Mouse (Mus musculus): ENCODE results near the gene Spata31d1a. TPM values are rescaled to one million over a fixed set of nuclear protein-coding genes. Genes with fewer than 3 reads are reported as not detected.
A peak's percentile ranks its signal among the peaks of the same experiment; 100 is the strongest.
"Not testable (repeated sequence)": the region's sequence is repeated elsewhere in the genome, so short reads cannot be mapped to it uniquely, and the experiment has no call there.

Spata31d1a gene
- not detected for total RNA-seq (2021)
- long read RNA-seq, experiment 1: 0 reads
- long read RNA-seq, experiment 2: 0 reads

DNA sequence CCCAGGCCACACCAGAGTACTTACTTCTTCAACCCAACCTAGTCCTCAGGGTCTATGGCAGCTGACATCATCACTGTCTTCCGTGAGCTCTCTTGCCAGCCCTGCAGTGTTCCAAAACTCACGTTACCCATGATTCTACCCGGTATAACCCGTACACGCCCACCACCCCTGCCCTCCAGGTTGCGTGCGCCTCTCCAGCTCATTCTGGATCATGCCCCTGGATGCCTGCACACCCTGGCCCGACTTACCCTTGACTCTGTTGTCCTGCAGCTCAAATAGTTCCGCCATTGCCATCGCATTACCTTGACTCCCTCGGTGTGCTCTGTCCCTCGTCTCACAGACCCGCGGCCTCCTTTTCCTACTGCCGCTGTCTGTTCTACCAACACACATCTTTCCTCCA, at the start of gene Spata31d1a:
Gene Spata31d1a, minus strand, starts transcription at position 101 of the 400 bp plus-strand sequence.
- Histone ChIP-seq H3K4me3 (no peak within 1 kb of the TSS), H3K27ac (no peak within 1 kb of the TSS)
- intact Hi-C loops (cut with DNase I): no loop called here
- TF ChIP-seq CTCF (IDR thresholded peaks at IDR 0.05): no peak
- DNase-seq: no peak

DNA sequence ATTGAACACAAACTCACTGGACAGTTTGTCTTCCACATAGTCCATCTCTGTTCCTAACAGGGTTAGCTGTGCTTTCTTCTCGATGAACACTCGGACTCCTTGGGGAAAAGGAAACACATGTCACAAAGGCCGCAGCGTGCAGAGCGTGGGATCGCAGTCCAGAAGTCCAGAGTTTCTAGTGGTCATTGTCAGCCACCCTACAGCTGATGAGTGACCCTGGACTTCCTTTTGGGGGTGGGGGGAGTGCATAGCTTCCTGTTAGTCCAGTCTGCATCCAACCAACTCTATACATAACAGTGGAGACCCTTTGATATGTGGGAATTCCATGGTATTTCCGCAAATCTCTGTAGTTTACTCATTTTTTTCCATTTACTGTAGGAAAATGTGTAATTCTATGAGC, 46.8 kb upstream of the Spata31d1a start:
- no peak overlapping the region for H3K4me3 ChIP-seq
- DNase-seq: no peak
- intact Hi-C loops (cut with DNase I): no loop called here
- TF ChIP-seq CTCF (IDR thresholded peaks at IDR 0.05): no peak
- H3K27ac ChIP-seq: no peak overlapping the region

DNA sequence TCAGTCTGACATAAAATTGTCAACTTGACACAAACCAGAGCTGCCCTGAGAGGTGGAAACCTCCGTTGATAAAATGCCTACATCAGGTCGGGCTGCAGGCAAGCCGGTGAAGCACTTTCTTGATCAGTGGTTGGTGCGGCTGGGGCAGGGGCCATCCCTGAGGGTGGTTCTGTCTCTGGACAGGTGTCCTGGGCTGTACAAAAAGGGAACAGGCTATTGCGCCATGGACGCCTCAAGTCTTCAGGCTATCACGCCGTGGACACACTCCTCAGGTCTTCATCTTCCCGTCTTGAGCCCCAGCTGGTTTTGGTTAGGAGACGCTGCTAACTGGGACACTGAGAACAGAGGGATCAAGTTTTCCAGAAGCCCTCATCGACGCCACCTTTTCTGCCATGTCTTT, 40.2 kb upstream of the Spata31d1a start:
- Histone ChIP-seq H3K4me3 (no peak overlapping the region), H3K27ac (no peak overlapping the region)
- intact Hi-C loops (cut with DNase I): no loop called here
- TF ChIP-seq CTCF (IDR thresholded peaks at IDR 0.05): no peak
- DNase-seq: no peak

DNA sequence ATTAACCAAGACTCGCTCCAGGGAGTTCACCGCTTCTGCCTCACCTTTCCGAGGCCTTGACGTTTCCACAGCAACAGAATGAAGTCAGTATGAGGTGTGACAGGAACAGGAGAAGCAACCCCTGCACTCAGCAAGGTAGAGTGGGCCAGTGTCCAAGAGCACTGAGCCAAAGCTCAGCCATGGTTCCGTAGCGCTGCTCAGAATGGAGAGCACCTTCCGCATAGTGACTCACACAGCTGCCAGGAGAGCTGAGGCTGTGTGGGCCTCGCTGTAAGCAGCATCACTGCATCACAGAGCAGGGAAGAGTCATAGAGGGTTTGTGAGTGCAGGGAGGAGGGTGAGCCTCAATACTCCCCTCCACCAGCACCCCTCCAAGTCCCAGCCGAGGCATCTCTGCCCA, 36.6 kb upstream of the Spata31d1a start, which contains the start of gene 1700014D04Rik:
Gene 1700014D04Rik, minus strand, starts transcription at position 42 of the 400 bp plus-strand sequence.
- H3K4me3 ChIP-seq: no peak within 1 kb of the TSS
- intact Hi-C loops (cut with DNase I): no loop called here
- DNase-seq: no peak
- TF ChIP-seq CTCF (IDR thresholded peaks at IDR 0.05): no peak
- H3K27ac ChIP-seq: no peak within 1 kb of the TSS

DNA sequence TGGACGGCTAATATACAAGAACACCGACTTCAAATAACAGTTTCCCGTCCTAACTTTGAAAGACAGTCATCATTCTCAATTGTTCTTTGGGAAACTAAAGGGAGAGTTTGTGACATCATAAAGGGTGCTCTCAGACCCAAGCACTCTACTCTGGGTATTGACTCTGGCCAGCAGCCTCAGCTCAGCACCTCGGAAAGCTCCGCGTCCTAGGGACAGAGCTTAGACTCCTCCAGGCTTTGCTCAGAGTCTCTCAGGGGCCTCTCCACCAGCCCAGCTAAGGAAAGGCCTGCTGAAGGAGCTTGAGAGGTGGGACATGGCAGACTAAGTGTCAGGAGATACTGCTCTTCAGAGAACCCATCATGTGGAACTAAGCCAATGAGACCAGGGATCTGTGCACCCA, 36.0 kb upstream of the Spata31d1a start:
- TF ChIP-seq CTCF (IDR thresholded peaks at IDR 0.05): no peak
- intact Hi-C loops (cut with DNase I): no loop called here
- Histone ChIP-seq H3K27ac (no peak overlapping the region), H3K4me3 (no peak overlapping the region)
- no peak for DNase-seq

- intact Hi-C loops (cut with DNase I): no loop called here
- TF ChIP-seq CTCF (IDR thresholded peaks at IDR 0.05): no peak
Observed at GRCm38 (mm10) chr13:59745462-59745861, 35.3 kb upstream of the Spata31d1a start.

DNA sequence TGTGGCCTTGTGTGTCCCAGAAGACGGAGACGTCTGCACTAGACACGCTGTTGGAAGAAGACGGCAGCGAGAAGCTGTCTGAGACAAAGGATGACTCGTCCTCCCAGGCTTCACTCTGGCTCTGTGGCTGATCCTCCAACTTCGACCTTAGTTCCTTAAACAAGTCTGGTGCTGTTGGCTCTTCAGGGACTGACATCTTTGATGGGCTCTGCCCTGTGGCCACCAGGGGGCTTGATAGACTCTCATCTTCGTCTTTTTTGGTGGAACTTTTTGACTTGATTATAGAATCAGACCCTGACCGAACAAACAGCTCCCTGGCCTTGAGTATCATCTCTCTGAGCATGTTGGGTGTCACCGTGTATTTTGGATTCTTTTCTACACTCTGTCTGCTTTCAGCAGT, 31.6 kb upstream of the Spata31d1a start:
- intact Hi-C loops (cut with DNase I): no loop called here
- peak; percentile 40; the same call in 1 of the 2 replicates for TF ChIP-seq CTCF (IDR thresholded peaks at IDR 0.05)
- Histone ChIP-seq H3K4me3 (no peak overlapping the region), H3K27ac (no peak overlapping the region)
- DNase-seq: no peak

More at GRCm38 (mm10) chr13:59745462-59745861, 35.3 kb upstream of the Spata31d1a start:
- Histone ChIP-seq H3K27ac (no peak overlapping the region), H3K4me3 (no peak overlapping the region)
- DNase-seq: no peak

DNA sequence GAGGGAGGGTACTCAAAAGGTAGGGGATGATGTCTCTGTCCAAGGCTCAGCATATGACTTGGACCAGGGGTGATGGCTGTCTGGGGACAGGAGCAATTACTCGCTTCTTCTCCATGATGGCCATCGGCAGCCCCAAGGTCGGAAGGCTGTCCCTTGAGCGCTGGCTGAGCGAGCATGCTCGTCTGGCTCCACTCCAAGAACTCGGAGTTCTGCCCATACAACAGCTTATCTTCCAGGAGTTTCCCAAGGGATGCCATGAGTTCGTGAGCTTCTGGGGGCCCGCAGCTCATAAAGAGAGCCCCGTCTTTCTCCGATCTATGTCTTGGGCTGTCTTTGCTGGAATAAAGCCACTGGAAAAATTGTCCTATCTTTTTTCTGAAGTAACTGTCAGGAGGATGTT, 31.0 kb upstream of the Spata31d1a start:
- no peak for TF ChIP-seq CTCF (IDR thresholded peaks at IDR 0.05)
- intact Hi-C loops (cut with DNase I): no loop called here
- DNase-seq: peak; percentile 55
- Histone ChIP-seq H3K27ac (no peak overlapping the region), H3K4me3 (no peak overlapping the region)

DNA sequence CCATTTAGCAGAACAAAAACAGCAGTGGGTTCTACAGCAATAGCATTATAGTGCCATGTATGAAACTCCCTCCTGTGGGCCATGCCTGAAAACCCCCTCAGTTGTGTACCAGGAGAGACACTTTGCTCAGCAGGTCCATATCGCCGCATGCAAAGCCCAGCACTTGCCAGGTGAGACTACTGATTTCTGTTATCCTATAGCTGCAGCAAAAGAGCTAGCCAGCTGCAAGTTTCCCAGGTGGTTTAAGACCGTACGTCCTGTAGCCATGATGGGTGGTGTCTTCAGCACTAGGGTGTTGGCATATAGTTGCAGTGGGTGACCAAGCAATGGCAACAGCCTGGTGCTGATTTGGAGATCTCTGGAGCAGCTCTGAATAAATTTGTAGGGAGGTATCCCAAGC, 29.3 kb upstream of the Spata31d1a start:
- H3K27ac ChIP-seq: no peak overlapping the region
- no peak for DNase-seq
- H3K4me3 ChIP-seq: no peak overlapping the region
- no peak for TF ChIP-seq CTCF (IDR thresholded peaks at IDR 0.05)
- intact Hi-C loops (cut with DNase I): no loop called here

GRCm38 (mm10) chr13:59738455-59738854, 28.3 kb upstream of the Spata31d1a start:
- no peak overlapping the region for H3K27ac ChIP-seq
- intact Hi-C loops (cut with DNase I): no loop called here
- no peak for DNase-seq
- no peak overlapping the region for H3K4me3 ChIP-seq
- TF ChIP-seq CTCF (IDR thresholded peaks at IDR 0.05): no peak

GRCm38 (mm10) chr13:59735190-59735589, 25.1 kb upstream of the Spata31d1a start:
- Histone ChIP-seq H3K4me3 (no peak overlapping the region), H3K27ac (no peak overlapping the region)
- no peak for TF ChIP-seq CTCF (IDR thresholded peaks at IDR 0.05)
- intact Hi-C loops (cut with DNase I): no loop called here
- DNase-seq: no peak

DNA sequence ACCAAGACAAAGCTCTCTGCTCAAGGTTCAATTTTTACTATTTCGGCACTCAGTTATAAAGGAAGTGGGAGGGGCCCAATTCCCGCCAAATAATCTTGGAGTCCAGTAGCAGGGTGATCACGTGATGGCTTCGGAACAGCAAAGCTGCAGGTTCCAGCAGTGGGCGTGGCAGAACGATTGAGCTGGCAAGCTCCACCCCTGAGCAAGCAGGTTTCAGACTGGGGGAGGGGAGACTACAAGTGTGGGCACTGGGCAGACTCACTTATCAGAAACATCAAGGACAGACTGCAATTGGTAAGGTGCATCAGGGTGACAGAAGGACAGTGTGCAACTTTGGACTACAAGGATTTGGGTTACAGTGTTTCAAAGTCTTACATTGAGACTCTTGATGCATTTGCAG, 24.2 kb upstream of the Spata31d1a start:
- DNase-seq; H3K4me3 ChIP-seq; intact Hi-C loops (cut with DNase I): not testable (repeated sequence)

GRCm38 (mm10) chr13:59733936-59734335, 23.8 kb upstream of the Spata31d1a start:
- intact Hi-C loops (cut with DNase I): no loop called here
- no peak overlapping the region for H3K27ac ChIP-seq
- DNase-seq: no peak
- TF ChIP-seq CTCF (IDR thresholded peaks at IDR 0.05): no peak
- no peak overlapping the region for H3K4me3 ChIP-seq

More for the DNA sequence above, 24.2 kb upstream of the Spata31d1a start:
- H3K27ac ChIP-seq: not testable (repeated sequence)

DNA sequence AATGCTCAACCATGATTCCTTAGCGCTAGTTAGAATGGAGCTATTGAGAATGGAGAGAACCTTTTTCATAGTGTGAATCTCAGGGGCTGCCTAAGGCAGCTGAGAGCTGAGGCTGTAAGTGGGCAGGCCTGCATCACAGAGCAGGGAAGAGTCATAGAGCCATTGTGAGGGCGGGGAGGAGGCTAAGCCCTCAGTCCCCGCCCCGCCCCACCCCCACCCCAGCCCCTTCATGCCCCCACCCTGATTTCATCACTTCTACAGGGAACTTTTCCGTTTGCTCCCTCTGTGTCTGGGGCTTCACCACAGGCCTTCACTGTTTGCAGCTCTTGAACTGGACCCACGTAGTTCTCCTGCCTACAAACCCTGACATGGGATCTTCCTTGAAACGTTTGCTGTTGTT, 21.5 kb upstream of the Spata31d1a start, which contains the start of gene Spata31d1d:
Gene Spata31d1d, minus strand, starts transcription at position 101 of the 400 bp plus-strand sequence.
- intact Hi-C loops (cut with DNase I): no loop called here
- Histone ChIP-seq H3K4me3 (no peak within 1 kb of the TSS), H3K27ac (no peak within 1 kb of the TSS)
- no peak for DNase-seq
- no peak for TF ChIP-seq CTCF (IDR thresholded peaks at IDR 0.05)
